Mouse (Mus musculus): ENCODE data around the gene Lrrc36.

The Lrrc36 gene

DNA sequence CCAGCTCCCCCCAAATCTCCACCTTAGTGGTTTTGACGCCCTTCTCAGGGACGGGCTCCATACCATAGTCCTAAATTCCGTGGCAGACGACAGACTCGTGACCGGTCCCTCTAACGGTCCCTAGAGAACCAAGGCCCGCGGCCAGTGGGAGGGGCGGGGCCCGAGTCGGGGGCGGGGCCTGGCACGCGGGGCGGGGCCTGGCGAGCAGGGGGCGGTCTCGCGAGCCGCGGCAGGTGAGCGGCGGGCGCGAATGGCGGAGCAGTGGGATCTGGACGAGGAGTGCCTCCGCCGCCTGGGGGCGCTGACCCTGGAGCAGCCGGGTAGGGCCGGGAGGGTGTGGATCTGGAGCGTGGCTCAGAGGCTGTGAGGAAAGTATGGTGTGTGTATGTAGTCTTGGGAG, at the start of gene Lrrc36, which contains the start of gene Kctd19:
Gene Lrrc36 (plus strand): TSS at position 181 of the 400 bp plus-strand sequence.
Gene Kctd19 (minus strand): TSS at position 112 of the 400 bp plus-strand sequence.
- peak; percentile 14 for DNase-seq (ENCODE audit: low read depth, low spot score)

DNA sequence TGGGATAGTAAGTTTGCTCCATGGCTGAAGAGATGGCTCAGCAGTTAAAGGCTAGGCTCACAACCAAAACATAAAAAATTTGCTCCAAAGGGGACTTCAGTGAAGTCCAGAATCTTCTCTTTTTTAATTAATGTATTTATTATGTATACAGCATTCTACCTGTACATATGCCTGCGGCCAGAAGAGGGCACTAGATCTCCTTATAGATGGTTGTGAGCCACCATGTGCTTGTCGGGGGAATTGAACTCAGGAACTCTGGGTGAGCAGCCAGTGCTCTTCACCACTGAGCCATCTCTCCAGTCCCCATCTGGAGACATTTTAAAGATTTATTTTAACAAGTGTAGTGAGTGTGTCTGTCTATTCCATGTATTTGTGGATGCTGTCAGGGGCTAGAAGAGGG, 46.3 kb upstream of the Lrrc36 start:
- no peak for DNase-seq (ENCODE audit: low read depth, low spot score)

DNA sequence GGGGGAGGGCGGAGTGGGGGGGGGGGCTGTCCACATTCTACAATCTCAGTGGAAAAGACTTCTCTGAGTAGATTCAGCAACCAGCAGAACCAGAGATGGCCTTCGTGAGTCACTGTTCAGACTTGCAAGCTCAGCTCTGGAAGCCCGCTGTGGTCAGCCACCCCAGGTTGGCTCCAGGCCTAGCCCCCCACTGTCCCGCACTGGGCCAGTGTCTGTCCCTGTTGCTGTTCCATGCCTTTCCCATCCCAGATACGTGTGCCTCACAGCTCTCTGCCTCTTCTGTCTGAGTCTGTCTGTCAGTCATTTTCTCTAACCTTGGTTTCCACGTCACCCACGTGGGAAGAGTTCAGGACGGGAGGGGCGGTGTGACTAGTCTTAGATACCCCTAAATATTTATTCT, 40.9 kb upstream of the Lrrc36 start:
- DNase-seq (ENCODE audit: low read depth, low spot score) = no peak

DNA sequence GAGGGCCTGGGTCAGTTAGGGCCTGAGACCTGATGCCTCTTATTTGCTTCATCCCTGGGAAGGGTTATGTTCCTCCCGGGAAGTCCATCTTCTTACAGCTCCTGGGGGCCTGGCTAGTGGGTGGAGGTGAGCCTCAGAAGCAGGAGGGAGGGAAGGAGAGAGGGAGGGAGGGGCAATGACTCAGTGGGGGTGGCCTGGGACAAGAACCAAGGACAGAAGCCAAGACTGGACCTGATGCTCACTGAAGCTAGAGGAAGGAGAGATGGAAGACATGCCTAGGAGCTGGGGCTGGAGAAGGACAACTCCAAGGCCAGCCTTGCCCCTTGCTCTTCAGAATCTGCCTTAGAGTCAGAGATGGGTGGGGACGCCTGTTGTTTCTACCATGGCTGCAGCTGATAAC, 40.3 kb upstream of the Lrrc36 start, which contains the start of gene Plekhg4:
Gene Plekhg4 (plus strand): TSS at position 243 of the 400 bp plus-strand sequence.
- no peak for DNase-seq (ENCODE audit: low read depth, low spot score)

DNA sequence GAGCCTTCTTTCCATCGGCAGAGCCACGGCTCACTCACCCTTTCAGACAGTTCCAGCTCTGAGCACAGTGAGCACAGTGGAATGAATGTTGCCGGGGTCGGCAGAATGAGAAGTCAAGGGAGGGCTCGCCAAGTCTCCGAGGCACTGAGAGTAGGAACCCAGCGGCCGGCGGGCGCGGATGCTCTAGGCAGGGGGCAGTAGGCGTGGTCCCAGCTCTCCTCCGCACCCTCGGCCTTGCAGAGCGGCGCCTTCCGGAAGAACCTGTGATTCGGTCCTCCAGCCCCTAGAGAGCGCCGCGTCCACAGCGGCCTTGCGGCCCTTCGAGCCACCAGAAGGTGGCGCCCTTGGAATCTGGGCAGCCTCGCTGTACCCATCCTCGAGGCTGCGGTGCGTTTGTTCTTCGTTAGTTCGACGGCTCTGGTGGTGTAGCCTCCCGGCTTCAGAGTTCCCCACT, 38.8 kb upstream of the Lrrc36 start:
- no peak for DNase-seq (ENCODE audit: low read depth, low spot score)

DNA sequence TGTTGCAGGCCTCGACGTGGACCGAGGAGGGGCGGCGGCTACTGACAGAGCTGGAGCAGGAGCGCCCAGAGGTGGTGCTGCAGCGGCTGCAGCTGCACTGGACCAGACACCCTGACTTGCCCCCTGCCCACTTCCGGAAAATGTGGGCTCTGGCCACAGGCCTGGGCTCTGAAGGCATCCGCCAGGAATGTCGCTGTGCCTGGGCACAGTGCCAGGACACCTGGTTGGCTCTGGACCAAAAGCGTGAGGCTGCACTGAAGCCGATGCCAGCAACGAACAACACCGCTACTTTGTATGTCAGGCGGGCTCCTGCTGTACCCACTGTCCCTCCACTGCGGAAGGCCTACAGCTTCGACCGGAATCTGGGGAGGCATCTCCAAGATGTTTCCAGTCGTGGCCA, 34.7 kb upstream of the Lrrc36 start:
- no peak for DNase-seq (ENCODE audit: low read depth, low spot score)

DNA sequence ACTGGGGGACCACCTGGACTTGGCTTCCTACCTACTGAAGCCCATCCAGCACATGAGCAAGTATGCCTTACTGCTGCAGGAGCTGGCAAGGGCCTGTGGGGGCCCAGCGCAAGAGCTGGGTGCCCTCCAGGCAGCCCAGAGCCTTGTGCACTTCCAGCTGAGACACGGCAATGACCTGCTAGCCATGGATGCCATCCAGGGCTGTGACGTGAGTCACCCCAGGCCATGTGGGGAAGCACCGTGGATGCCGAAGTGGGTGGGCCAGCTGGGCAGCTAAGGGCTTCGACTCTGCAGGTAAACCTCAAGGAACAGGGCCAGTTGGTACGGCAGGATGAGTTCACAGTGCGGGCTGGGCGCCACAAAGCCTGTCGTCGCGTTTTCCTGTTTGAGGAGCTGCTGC, 33.1 kb upstream of the Lrrc36 start:
- no peak for DNase-seq (ENCODE audit: low read depth, low spot score)

DNA sequence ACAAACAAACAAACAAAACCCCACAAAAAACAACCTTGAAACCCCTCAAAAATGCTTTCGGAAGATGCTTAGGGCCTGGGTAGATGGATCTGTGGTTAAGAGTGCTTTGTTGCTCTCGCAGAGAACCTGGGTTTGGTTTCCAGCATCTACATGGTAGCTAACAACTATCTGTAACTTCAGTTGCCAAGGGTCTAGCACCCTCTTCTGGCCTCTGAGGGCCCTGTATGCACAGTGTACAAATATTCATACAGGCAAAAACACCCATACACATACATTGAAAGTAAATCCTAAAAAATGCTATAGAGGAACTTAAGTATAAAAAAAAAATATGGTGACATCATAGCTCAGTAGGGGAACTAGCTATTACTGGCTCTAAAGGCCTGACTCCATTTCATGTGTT, 29.3 kb upstream of the Lrrc36 start:
- DNase-seq (ENCODE audit: low read depth, low spot score) = no peak

DNA sequence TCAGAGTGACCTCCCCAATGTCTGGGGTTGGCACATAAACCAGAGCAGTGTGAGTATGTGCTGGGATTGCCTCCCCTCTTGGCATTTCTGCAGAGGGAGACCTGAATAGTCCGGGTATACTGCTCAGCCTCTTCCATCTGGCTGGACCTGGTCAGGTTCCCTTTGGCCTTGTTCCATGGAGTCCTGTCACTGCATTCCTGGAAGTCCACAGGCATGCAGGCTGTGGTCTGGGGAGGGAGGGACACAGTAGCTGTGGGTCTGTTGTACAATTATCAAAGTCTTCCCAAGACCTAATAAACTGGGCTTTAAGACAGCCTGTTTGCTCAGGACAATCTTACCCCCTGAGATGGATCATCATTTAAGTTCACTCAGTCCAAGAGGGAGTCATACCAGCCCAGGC, 26.2 kb upstream of the Lrrc36 start:
- no peak for DNase-seq (ENCODE audit: low read depth, low spot score)

DNA sequence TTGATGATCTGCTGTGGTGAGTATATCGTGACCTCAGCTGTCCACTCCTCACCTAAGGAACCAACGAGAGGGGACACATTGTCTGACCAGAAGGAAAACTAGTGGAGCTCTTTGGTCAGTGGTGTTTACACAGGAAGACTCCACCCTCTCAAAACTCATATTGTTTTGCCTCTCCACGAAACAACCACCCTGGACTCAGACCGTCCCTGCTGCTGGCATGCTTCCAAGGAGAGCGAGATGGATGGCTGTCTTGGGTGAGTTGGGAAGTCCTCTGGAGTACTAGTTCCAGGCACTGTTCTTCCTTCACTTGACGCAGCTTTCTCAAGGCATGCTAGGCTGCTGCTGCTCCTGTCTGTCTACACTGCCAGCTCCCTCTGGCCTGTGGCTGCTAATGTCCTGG, 24.3 kb upstream of the Lrrc36 start:
- DNase-seq (ENCODE audit: low read depth, low spot score) = no peak

DNA sequence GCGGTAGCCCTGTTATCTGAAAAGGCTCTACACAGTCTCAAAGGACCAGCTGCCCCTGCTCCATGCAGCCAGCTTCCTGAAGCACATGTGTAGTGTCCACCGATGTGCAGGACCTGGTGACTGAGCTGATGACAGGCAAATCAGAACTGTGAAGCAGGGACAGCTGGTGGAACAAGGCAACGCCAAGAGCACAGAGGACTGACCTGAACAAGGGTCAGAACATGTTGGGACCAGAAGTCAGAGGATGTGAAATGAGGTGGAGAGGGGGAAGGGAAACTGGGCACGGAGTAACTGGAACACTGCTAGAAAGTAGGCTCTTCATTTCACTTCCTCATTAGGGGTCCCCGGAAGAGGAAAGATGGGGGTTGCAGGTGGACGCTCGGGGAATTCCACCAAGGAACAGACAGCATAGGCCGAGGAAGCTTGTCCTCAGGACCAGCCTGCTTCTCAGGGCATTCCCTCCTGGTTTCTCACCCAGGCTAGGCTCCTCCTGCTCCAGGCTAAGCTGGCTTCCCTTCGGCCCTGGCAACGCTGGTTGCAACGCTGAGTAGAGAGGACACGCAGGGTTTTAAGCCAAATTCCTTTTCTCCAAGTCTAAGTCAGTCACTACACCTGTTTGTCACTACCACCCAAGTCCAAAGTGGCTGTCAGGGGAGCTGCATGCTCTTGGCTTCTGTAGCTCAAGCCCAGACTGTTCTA, 20.1 kb upstream of the Lrrc36 start:
- peak; percentile 48 for DNase-seq (ENCODE audit: low read depth, low spot score)

DNA sequence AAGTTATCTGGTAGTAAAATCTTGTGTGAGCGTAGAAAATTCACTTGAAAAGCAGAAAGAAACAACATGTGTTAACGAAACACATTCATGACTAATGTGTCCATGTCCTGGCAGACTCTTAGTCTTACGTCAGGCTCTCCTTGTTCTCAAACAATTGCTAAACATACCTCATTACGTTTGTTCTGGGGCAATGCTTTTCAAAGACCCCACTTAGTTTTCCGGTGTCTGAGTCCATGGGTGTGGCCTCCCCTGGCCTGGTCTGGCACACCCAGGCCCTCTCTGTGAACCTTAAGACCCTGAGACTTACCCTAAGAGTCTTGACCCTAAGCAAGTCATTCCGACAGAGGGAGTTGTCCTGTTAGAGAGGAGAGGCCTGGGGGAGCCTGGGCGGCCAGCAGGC, 19.5 kb upstream of the Lrrc36 start:
- peak; percentile 15 for DNase-seq (ENCODE audit: low read depth, low spot score)

DNA sequence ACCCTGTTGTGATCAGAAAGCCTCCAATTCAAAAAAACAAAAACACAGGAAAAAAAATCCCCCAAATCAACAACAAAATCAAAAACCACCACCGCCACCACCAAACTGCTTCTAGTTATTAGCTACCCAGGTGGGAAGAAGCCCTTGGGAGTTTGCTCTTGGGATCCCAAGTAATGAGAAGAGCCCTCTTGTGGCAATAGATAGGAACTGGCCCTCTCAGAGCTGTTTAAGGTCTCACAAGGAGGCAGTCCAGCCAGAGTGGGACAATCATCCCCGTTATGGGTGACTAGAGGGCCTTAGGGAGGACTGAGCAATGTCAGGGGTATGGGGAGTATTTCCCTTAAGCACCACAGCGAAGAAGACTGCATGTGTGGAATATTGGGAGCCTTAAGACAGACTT, 15.6 kb upstream of the Lrrc36 start:
- peak; percentile 49 for DNase-seq (ENCODE audit: low read depth, low spot score)

DNA sequence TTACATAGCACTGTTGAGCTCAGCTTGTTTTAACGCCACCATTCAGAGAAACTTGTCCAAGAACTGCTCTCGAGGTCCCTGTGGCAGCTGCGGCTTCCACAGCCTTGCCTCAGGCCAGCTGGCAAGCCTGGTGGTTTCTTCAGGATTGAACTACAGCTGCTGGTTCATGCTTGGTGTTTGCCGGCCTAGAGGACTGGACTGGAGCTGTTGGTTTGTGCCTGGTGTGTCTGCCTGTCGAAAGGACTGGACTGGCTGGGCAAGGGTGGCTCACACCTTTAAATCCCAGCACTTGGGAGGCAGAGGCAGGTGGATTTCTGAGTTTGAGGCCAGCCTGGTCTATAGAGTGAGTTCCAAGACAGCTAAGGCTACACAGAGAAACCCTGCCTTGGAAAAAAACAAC, 13.4 kb upstream of the Lrrc36 start:
- DNase-seq (ENCODE audit: low read depth, low spot score) = no peak

DNA sequence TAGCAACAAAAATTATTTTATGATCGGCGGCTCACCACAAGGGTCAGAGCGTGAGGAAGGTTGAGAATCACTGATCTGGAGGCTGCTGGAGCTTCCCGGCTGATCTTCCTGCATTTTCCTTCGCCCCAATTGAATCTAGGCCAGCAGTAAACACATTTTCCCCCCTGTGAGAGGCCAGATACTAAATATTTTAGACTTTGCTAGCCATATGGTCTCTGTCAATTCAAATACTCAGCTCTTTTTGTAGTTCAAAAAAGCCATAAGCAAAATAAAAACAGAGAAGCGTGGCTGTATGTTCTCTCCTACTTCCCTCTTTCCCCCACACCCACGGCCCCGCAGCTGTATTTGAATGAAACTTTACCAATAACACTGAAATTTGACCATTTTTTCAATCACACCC, 9.9 kb upstream of the Lrrc36 start:
- no peak for DNase-seq (ENCODE audit: low read depth, low spot score)

DNA sequence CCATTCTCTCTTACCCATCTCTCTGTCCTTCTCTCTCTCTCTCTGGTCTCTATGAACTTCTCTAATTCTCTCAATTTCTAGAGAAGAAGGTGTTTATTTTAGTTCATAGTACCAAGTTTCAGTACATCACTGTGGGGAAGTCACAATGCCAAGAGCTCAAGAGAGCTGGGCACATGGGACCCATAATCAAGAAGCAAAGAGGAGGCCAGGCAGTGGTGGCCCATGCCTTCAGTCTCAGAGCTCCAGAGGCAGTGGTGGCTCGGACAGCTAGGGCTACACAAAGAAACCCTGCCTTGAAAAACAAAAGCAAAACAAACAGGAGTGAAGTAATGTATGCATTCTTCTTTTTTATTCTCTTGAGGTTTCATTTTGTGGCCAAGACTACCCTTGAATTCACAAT, 8.9 kb upstream of the Lrrc36 start:
- no peak for DNase-seq (ENCODE audit: low read depth, low spot score)

DNA sequence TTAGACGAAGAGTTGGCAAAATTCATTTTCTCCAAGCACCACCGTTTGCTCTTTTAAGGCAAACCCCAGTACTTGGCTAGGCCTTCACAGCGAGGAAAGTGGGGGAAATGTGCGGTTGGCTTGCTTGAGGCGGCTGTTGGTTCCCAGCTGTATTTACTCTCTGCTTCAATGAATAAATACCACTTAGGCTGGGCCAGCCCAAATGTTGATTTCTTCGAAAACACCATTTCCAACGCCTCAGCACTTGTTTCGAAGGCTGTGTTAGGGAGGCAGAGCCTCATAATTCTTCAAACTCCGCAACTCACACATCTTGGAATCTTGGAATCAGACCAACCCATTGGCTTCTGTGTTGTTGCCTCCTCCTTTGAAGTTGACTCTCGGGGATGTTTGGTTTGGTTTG, 7.0 kb upstream of the Lrrc36 start:
- no peak for DNase-seq (ENCODE audit: low read depth, low spot score)

DNA sequence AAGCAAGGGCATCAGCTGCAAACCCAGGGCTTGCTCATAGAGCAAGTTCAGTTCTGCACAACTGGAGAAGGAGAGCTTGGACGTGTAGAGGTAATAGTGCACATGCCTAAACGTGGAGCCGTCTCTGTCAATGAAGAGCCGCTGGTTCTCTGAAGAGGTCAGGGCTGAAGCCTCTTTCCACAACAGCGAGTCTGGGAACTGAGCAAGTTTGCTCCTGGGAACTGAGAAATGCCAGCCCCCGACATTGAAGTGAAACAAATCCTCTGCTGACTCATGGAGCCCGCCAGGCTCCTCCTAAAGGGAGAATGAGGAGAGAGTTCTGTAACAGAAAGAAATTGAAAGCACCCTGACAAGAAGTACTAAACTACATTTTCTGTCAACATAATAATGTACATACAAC, 5.0 kb upstream of the Lrrc36 start:
- DNase-seq (ENCODE audit: low read depth, low spot score) = no peak

DNA sequence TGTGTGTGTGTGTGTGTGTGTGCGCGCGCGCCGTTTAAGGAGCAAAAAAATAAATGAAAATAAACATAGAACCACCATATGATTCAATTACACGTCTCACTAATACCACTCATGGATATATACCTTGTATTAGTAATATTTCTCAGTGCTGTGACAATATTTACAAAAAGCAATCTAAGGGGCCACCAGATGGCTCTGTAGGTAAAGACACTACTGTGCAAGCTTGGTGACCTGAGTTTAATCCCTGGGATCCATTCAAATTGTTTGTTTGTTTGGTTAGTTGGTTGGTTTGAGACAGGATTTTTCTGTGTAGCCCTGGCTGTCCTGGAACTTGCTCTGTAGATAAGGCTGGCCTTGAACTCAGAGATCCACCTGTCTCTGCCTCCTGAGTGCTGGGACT, 3.4 kb upstream of the Lrrc36 start:
- DNase-seq (ENCODE audit: low read depth, low spot score) = no peak

DNA sequence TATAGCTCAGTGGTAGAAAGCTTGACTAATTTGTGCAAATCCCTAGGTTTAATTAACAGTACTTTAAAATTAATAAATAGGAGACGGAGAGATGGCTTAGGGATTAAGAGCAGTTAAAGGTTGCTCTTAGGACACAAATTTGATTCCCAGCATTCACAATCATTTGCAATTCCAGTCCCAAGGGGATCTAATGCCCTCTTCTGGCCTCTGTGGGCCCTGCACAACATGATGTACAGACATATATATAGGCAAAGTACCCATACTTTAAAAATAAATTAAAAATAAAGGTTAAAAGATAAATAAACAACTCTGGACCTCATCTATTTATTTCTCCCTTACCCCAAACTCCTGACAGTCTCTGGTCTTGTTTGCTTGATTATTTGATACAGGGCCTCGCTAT, 5.6 kb downstream of the Lrrc36 start:
- DNase-seq (ENCODE audit: low read depth, low spot score) = no peak

DNA sequence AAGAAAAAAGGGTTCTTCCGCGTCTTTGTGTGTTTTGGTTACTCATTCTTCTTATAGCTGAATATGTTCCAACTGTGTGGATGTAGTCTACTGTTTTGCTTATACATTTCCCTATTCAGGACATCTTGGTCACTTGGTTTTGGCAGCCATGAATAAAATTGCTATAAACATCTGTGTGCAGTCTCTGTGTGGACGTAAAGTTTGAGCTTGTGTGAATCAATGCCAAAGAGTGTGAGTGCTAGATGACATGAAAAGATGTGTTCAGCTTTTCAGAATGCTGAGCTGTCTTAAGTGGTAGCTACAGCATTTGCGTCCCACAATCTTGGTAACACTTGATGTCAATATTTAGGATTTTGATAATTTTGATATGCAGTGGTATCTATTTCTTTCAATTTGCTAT, 6.4 kb downstream of the Lrrc36 start:
- no peak for DNase-seq (ENCODE audit: low read depth, low spot score)

DNA sequence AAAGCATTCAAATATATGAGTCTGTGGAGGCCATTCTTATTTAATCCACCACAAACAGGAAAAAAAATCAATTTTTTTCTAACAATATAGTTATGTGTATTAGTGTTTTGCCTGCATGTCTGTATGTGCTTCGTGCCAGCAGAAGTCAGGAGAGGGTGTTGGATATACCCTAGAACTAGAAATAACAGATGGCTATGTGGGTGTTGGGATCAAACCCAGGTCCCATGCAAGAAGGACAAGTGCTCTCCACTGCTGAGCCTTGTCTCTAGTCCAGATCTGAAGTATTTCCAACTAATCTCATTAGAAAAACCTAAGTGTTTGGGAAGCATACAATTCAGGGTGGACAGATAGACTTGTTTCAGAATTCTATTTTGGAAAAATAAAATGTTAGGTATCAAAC, 8.6 kb downstream of the Lrrc36 start:
- DNase-seq (ENCODE audit: low read depth, low spot score) = no peak

DNA sequence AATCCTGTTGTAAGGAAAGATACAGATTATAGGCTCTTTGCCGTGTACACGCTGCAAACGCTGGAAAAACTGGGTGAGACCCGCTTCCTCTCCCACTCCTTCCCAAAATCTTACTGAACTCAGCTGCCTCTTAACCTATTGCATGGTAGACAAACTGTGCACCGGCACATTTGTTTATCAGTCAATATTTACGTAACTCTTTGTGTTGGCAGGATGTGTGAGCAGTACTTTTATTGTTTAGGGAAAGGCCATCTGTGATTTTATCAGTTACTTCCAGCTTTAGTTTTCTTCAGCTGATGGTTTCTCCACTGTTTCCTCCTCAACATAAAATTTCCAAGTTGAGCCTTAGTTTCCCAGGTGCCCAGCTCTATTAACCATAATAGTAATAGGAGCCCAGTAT, 13.5 kb downstream of the Lrrc36 start:
- peak; percentile 12 for DNase-seq (ENCODE audit: low read depth, low spot score)
